Mouse (Mus musculus) liver, adult 2 months (tissue): Measurements from ENCODE around the gene Smr2. TPM values are rescaled to one million over a fixed set of nuclear protein-coding genes. Genes with fewer than 3 reads are reported as not detected.
"Not testable (repeated sequence)": the region's sequence is repeated elsewhere in the genome, so short reads cannot be mapped to it uniquely, and the experiment has no call there.

Experiments used
- DNase-seq: peaks from one replicate; pipeline ENCODE4 v3.0.0-alpha.2; 2011; ENCODE audit warnings: low read depth, low spot score; ENCODE audit errors: extremely low read depth
- H3K27ac ChIP-seq: fragments of 200-500 bp; replicated peaks from 2 replicates; pipeline ENCODE4 v1.5.1; 2012; ENCODE audit warnings: low read depth, mild to moderate bottlenecking, control low read depth, inconsistent platforms, low read length; ENCODE audit not compliant: insufficient read depth
- H3K27me3 ChIP-seq: fragments of 200-500 bp; 2 replicates; pipeline ENCODE4 v1.6.1; 2012; ENCODE audit warnings: mild to moderate bottlenecking, moderate library complexity, low read length, inconsistent platforms; ENCODE audit not compliant: control insufficient read depth, insufficient read depth
- H3K36me3 ChIP-seq: fragments of 200-500 bp; 2 replicates; pipeline ENCODE4 v1.6.1; 2012; ENCODE audit warnings: low read length, inconsistent platforms; ENCODE audit not compliant: control insufficient read depth, insufficient read depth
- H3K4me1 ChIP-seq: fragments of 200-500 bp; 2 replicates; pipeline ENCODE4 v1.6.1; 2011; ENCODE audit warnings: low read length; ENCODE audit not compliant: control insufficient read depth, insufficient read depth
- H3K4me3 ChIP-seq: fragments of 200-500 bp; 2 replicates; pipeline ENCODE4 v1.5.1; 2011; ENCODE audit warnings: low read depth, mild to moderate bottlenecking, control low read depth, low read length, moderate library complexity; ENCODE audit not compliant: insufficient read depth
- H3K79me2 ChIP-seq: fragments of 200-500 bp; 2 replicates; pipeline ENCODE4 v1.6.1; 2012; ENCODE audit warnings: inconsistent platforms, mild to moderate bottlenecking, low read length, moderate library complexity; ENCODE audit not compliant: control insufficient read depth, insufficient read depth
- H3K9ac ChIP-seq: fragments of 200-500 bp; 2 replicates; pipeline ENCODE4 v1.6.1; 2012; ENCODE audit warnings: low read depth, mild to moderate bottlenecking, control low read depth, inconsistent platforms, low read length
- CTCF ChIP-seq: fragments of 200-500 bp; IDR thresholded peaks from 2 replicates; pipeline ENCODE4 v1.5.1; 2011; ENCODE audit warnings: low read depth, low read length, control low read depth
- POLR2A ChIP-seq: fragments of 200-500 bp; IDR thresholded peaks from 2 replicates; pipeline ENCODE4 v1.6.1; 2011; ENCODE audit warnings: low read length, control low read depth; ENCODE audit not compliant: insufficient read depth; ENCODE audit errors: extremely low read depth
- WGBS: fragments of 180-500 bp; shearing (Covaris S2); methylation state at CpG from one replicate; pipeline ENCODE4 v1.1.7; 2018; 5-methylcytosine and 5-hydroxymethylcytosine counted together
- polyA plus RNA-seq: library from polyadenylated mRNA; depleted of rRNA; stranded (reverse); fragments of >200 nt; gene quantifications from 2 replicates; pipeline ENCODE4 v1.2.3, GENCODE M21; 2012; rRNA removed
- total RNA-seq: library from RNA; depleted of rRNA; stranded (reverse); fragments of >200 nt; gene quantifications from 2 replicates; pipeline ENCODE4 v1.2.3, GENCODE M21; 2014; rRNA removed

Smr2 gene
- total RNA-seq, result not detected in 2 replicates
- not detected in 2 replicates for polyA plus RNA-seq

DNA sequence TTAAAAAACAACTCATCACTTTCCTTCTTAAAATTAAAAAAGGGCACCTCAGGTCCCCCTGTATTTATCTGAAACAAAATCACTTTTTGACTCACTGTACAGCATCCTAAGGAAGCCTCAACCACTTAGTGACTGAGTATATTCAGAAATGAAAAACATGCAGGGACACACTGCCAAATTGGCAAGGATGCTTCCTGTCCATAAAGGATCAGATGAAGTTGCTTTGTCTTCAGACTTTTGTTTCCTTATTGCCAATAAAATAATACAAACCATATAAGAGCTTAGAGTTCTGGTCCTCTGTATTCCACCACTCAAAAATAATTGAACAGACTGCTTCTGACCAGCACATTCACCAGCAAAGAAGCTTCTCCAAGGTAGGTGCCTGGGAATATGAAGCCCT lies at the start of gene Smr2:
Smr2 (plus strand) TSS at position 301 of the 400 bp plus-strand sequence.
- not testable (repeated sequence) for H3K4me1 ChIP-seq, H3K27me3 ChIP-seq, H3K9ac ChIP-seq, H3K4me3 ChIP-seq, H3K79me2 ChIP-seq, H3K36me3 ChIP-seq, DNase-seq, H3K27ac ChIP-seq

DNA sequence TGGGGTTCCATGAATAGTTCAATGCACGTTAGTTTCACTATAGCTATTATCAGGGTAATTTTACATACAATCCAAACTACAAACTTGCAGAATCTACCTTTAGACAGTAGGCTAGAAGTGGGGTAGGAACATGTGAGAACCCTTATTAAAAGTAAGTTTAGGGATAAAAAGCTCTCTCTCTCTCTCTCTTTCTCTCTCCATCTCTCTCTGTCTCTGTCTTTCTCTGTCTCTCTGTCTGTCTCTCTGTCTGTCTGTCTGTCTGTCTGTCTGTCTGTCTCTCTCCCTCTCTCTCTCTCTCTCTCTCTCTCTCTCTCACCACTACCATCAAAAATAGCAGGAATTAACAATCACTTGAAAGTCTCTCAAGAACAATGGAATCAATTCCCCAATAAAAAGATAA lies 25.1 kb downstream of the Smr2 start, which contains the start of gene Gm11116:
Gm11116 (minus strand) TSS at position 101 of the 400 bp plus-strand sequence.
- no peaks in the 10 kb centered on the region for H3K4me1 ChIP-seq
- H3K36me3 ChIP-seq, result no peaks in the 10 kb centered on the region
- H3K4me3 ChIP-seq, result no peak within 1 kb of the TSS
- H3K79me2 ChIP-seq, result no peaks in the 10 kb centered on the region
- DNase-seq, result no peak
- no peak within 1 kb of the TSS for H3K27ac ChIP-seq
- no peak within 1 kb of the TSS for H3K9ac ChIP-seq
- TF ChIP-seq POLR2A, result no peak
- no peak for TF ChIP-seq CTCF
- H3K27me3 ChIP-seq, result no peaks in the 10 kb centered on the region
- 45% methylated on average over 1 of the region's 1 CpGs for WGBS

DNA sequence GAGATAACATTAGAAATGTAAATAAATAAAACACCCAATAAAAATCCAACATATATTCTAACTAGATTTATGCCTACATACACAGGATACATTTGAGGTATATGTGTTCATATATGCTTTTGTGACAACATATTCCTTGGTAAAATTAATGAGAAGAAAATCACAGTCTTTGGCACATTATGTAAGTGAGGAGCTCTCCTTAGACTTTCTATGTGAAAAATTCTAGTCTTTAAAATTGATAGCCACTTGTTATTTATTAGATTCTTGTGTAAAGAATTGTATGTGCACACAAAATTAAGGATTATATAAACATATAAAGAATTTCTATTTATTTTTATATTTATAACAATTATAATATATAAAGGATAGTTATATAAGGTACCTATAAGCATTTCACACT lies 67.6 kb downstream of the Smr2 start, which contains the start of gene Gm11115:
Gm11115 (minus strand) TSS at position 101 of the 400 bp plus-strand sequence.
- H3K27ac ChIP-seq, result no peak within 1 kb of the TSS
- no peaks in the 10 kb centered on the region for H3K36me3 ChIP-seq
- H3K9ac ChIP-seq, result no peak within 1 kb of the TSS
- no peak within 1 kb of the TSS for H3K4me3 ChIP-seq
- no peaks in the 10 kb centered on the region for H3K27me3 ChIP-seq
- H3K4me1 ChIP-seq, result no peaks in the 10 kb centered on the region
- H3K79me2 ChIP-seq, result no peaks in the 10 kb centered on the region
- DNase-seq, result no peak
- TF ChIP-seq POLR2A (no peak), CTCF (no peak)

Other genes starting within 250 kb of the Smr2 start
- gene Odam, start 201.5 kb upstream of the Smr2 start, total RNA-seq, result not detected in 2 replicates
- not detected in 2 replicates for gene Odam, start 201.5 kb upstream of the Smr2 start, polyA plus RNA-seq
- not detected in 2 replicates for gene Csn3, start 161.0 kb upstream of the Smr2 start, total RNA-seq
- not detected in 2 replicates for gene Csn3, start 161.0 kb upstream of the Smr2 start, polyA plus RNA-seq
- not detected in 2 replicates for gene 2310003L06Rik, start 117.1 kb upstream of the Smr2 start, total RNA-seq
- not detected in 2 replicates for gene 2310003L06Rik, start 117.1 kb upstream of the Smr2 start, polyA plus RNA-seq
- gene Gm28434, start 117.0 kb upstream of the Smr2 start, total RNA-seq, result not detected in 2 replicates
- gene Gm28434, start 117.0 kb upstream of the Smr2 start, polyA plus RNA-seq, result not detected in 2 replicates
- not detected in 2 replicates for gene Cabs1, start 107.1 kb upstream of the Smr2 start, total RNA-seq
- not detected in 2 replicates for gene Cabs1, start 107.1 kb upstream of the Smr2 start, polyA plus RNA-seq
- not detected in 2 replicates for gene Smr3a, start 84.0 kb upstream of the Smr2 start, total RNA-seq
- gene Smr3a, start 84.0 kb upstream of the Smr2 start, polyA plus RNA-seq, result not detected in 2 replicates
- not detected in 2 replicates for gene Gm11116, start 25.0 kb downstream of the Smr2 start, total RNA-seq
- not detected in 2 replicates for gene Gm11116, start 25.0 kb downstream of the Smr2 start, polyA plus RNA-seq
- gene Gm11115, start 67.5 kb downstream of the Smr2 start, total RNA-seq, result not detected in 2 replicates
- not detected in 2 replicates for gene Gm11115, start 67.5 kb downstream of the Smr2 start, polyA plus RNA-seq
- not detected in 2 replicates for gene Gm7714, start 182.4 kb downstream of the Smr2 start, total RNA-seq
- not detected in 2 replicates for gene Gm7714, start 182.4 kb downstream of the Smr2 start, polyA plus RNA-seq
- gene Prol1, start 230.8 kb downstream of the Smr2 start, total RNA-seq, result not detected in 2 replicates
- not detected in 2 replicates for gene Prol1, start 230.8 kb downstream of the Smr2 start, polyA plus RNA-seq